Mouse (Mus musculus) limb, embryonic 14.5 days (tissue): ENCODE data around the gene Spout1. TPM values are rescaled to one million over a fixed set of nuclear protein-coding genes. Genes with fewer than 3 reads are reported as not detected.
"Not testable (repeated sequence)": the region's sequence is repeated elsewhere in the genome, so short reads cannot be mapped to it uniquely, and the experiment has no call there.

Source experiments
- ATAC-seq: fragments of 200-750 bp; cut with Nextera tagmentation; 2 replicates; pipeline ENCODE4 v1.8.0; 2017; ENCODE audit warnings: low read depth, moderate number of reproducible peaks, moderate TSS enrichment; ENCODE audit not compliant: low FRiP score
- DNase-seq: peaks from one replicate; pipeline ENCODE4 v3.0.0-alpha.2; 2015; ENCODE audit warnings: low spot score
- H3K27ac ChIP-seq: fragments of 300-500 bp; sonication (generic); replicated peaks from 2 replicates; pipeline ENCODE4 v1.5.1; 2014; ENCODE audit warnings: low read depth, mild to moderate bottlenecking, low read length, moderate library complexity, mixed read lengths
- H3K27me3 ChIP-seq: fragments of 300-500 bp; sonication (generic); 2 replicates; pipeline ENCODE4 v1.6.1; 2014; ENCODE audit warnings: low read length, mixed read lengths; ENCODE audit not compliant: control insufficient read depth, insufficient read depth
- H3K36me3 ChIP-seq: fragments of 300-500 bp; sonication (generic); 2 replicates; pipeline ENCODE4 v1.6.1; 2014; ENCODE audit warnings: mild to moderate bottlenecking, low read length, moderate library complexity, mixed read lengths; ENCODE audit not compliant: control insufficient read depth, insufficient read depth
- H3K4me1 ChIP-seq: fragments of 300-500 bp; sonication (generic); 2 replicates; pipeline ENCODE4 v1.6.1; 2014; ENCODE audit warnings: antibody characterized with exemption, low read length, mixed read lengths; ENCODE audit not compliant: control insufficient read depth, insufficient read depth
- H3K4me2 ChIP-seq: fragments of 300-500 bp; sonication (generic); replicated peaks from 2 replicates; pipeline ENCODE4 v1.6.1; 2014; ENCODE audit warnings: low read depth, mild to moderate bottlenecking, low read length, moderate library complexity; ENCODE audit not compliant: severe bottlenecking
- H3K4me3 ChIP-seq: fragments of 300-500 bp; sonication (generic); replicated peaks from 2 replicates; pipeline ENCODE4 v1.5.1; 2014; ENCODE audit warnings: low read length
- H3K9ac ChIP-seq: fragments of 300-500 bp; sonication (generic); 2 replicates; pipeline ENCODE4 v1.6.1; 2014; ENCODE audit warnings: mild to moderate bottlenecking, low read depth, low read length, moderate library complexity; ENCODE audit not compliant: severe bottlenecking
- H3K9me3 ChIP-seq: fragments of 300-500 bp; sonication (generic); 2 replicates; pipeline ENCODE4 v1.6.1; 2016; ENCODE audit warnings: low read length; ENCODE audit not compliant: control insufficient read depth
- POLR2A ChIP-seq: fragments of 200-500 bp; IDR thresholded peaks from 2 replicates; pipeline ENCODE4 v1.8.0; 2012; ENCODE audit warnings: inconsistent platforms, mild to moderate bottlenecking, moderate library complexity, borderline replicate concordance; ENCODE audit not compliant: insufficient read depth, insufficient read length; ENCODE audit errors: extremely low read depth
- WGBS: fragments of 180-500 bp; shearing (Covaris S2); extraction: QIAGEN DNeasy Blood & Tissue Kit; methylation state at CpG from one replicate; pipeline ENCODE4 v1.1.7; 2014; 5-methylcytosine and 5-hydroxymethylcytosine counted together
- polyA plus RNA-seq, 2 experiments: library from polyadenylated mRNA; depleted of rRNA in 1 of 2; stranded (reverse) in 1 of 2; unstranded in 1 of 2; fragments of >200 nt; fragmentation: Nextera tagmentation in 1 of 2; extraction: Ambion mirVana in 1 of 2; gene quantifications; 2 replicates each; pipeline versions ENCODE4 v1.2.1 to v1.2.3; 2012 to 2014

The Spout1 gene
- polyA plus RNA-seq, 2 experiments: 69.1 to 75.6 TPM

- no peak for ATAC-seq
- H3K27me3 ChIP-seq: no peaks in the 10 kb centered on the region
- H3K9me3 ChIP-seq: no peaks in the 10 kb centered on the region
- H3K4me2 ChIP-seq: no peak overlapping the region
- H3K27ac ChIP-seq: no peak overlapping the region
- H3K36me3 ChIP-seq: 0 out of 2 replicates have a peak, but pooled peaks cover 4% of the 10 kb centered on the region
- H3K4me1 ChIP-seq: no peaks in the 10 kb centered on the region
- no peak for DNase-seq
- no peak overlapping the region for H3K4me3 ChIP-seq
- no peak for TF ChIP-seq POLR2A
- H3K9ac ChIP-seq: no peak overlapping the region
- WGBS: 83% methylated on average over 12 of the region's 12 CpGs
Observed at GRCm38 (mm10) chr2:30191790-30192580, 13.7 kb upstream of the Spout1 start.

DNA sequence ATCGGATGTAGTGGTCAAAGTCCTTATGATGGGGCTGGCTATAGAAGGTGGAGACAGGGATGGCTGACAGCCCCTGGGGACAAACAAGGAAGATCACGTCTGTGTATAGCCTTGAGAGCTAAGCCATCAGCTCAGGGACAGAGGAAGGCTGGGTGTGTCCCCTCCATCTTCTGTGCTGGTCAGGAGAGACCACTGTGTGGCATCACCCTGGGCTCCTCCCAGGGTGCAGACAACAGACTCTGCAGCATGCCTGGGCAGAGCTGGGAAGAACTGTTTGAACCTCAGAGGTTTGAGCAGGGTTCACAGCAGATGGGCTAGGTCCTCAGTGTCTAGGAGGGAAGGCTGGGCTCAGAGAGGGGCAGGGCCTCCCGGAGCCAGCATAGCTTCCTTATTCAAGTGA lies 7.4 kb upstream of the Spout1 start:
- no peaks in the 10 kb centered on the region for H3K9me3 ChIP-seq
- H3K27ac ChIP-seq: no peak overlapping the region
- ATAC-seq (no peak), DNase-seq (no peak)
- 88% methylated on average over 3 of the region's 3 CpGs for WGBS
- H3K27me3 ChIP-seq: no peaks in the 10 kb centered on the region
- TF ChIP-seq POLR2A: no peak
- no peaks in the 10 kb centered on the region for H3K4me1 ChIP-seq
- peaks cover 4% of the 10 kb centered on the region; the same call in 1 of the 2 replicates for H3K36me3 ChIP-seq
- H3K4me2 ChIP-seq: no peak overlapping the region
- no peak overlapping the region for H3K9ac ChIP-seq
- no peak overlapping the region for H3K4me3 ChIP-seq

DNA sequence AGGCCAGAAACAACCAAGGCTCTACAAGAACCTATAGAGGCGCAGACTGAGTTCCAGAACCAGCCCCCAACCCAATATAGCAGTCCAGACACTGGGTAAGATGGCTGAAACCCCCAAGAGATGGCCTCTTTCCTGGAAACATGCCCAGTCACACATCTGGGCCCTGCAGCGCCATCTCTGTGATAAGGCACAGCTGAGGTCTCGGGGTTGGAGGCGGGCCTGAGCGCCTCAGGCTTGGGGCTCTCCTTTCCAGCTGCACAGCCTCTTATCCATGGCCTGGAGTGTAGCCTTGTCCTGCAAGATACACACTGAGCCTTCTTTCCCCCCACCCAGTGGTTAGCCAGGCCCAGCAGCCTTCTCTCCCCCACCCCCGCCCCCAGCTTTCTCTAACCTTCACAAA lies 7.0 kb upstream of the Spout1 start:
- Histone ChIP-seq H3K4me1 (no peaks in the 10 kb centered on the region), H3K27ac (no peak overlapping the region), H3K27me3 (no peaks in the 10 kb centered on the region), H3K9me3 (no peaks in the 10 kb centered on the region), H3K9ac (no peak overlapping the region), H3K4me3 (no peak overlapping the region), H3K4me2 (no peak overlapping the region), H3K36me3 (peaks cover 4% of the 10 kb centered on the region; the same call in 1 of the 2 replicates)
- DNase-seq (no peak), ATAC-seq (no peak)
- no peak for TF ChIP-seq POLR2A
- 84% methylated on average over 6 of the region's 6 CpGs for WGBS

GRCm38 (mm10) chr2:30183721-30184120 lies 5.5 kb upstream of the Spout1 start:
- no peaks in the 10 kb centered on the region; the same call in 1 of the 2 replicates for H3K36me3 ChIP-seq
- WGBS: 66% methylated on average over 3 of the region's 3 CpGs

DNA sequence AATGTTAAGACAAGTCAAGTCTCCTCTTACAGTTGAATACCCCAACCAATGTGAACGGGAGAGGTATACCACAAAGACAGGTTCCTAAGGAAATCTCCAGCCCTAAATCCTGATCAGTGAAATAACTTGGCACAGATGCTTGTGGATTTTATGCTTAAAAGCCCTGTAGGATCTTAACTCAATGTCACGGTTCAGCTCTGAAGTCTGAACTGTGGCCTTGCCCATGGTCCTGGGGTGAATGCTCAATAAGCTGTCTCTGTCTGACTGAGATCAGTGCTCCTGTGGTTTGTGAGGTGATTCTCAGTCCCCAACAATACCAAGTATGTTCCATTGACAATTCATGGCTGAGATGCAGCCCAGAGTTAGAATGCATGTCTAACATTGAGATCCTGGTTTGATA lies 4.2 kb upstream of the Spout1 start:
- no peak overlapping the region for H3K27ac ChIP-seq
- no peak overlapping the region for H3K4me2 ChIP-seq
- 86% methylated on average over 2 of the region's 2 CpGs for WGBS
- peaks cover 4% of the 10 kb centered on the region for H3K4me1 ChIP-seq
- H3K4me3 ChIP-seq: no peak overlapping the region
- no peaks in the 10 kb centered on the region for H3K9me3 ChIP-seq
- H3K27me3 ChIP-seq: no peaks in the 10 kb centered on the region
- TF ChIP-seq POLR2A: no peak
- ATAC-seq (no peak), DNase-seq (no peak)
- no peaks in the 10 kb centered on the region; the same call in 1 of the 2 replicates for H3K36me3 ChIP-seq
- H3K9ac ChIP-seq: no peak overlapping the region

More at GRCm38 (mm10) chr2:30183721-30184120, 5.5 kb upstream of the Spout1 start:
- ATAC-seq (no peak), DNase-seq (no peak)
- Histone ChIP-seq H3K4me3 (no peak overlapping the region), H3K27ac (no peak overlapping the region), H3K9me3 (no peaks in the 10 kb centered on the region), H3K4me2 (no peak overlapping the region), H3K4me1 (no peaks in the 10 kb centered on the region), H3K9ac (no peak overlapping the region), H3K27me3 (no peaks in the 10 kb centered on the region)
- TF ChIP-seq POLR2A: no peak

DNA sequence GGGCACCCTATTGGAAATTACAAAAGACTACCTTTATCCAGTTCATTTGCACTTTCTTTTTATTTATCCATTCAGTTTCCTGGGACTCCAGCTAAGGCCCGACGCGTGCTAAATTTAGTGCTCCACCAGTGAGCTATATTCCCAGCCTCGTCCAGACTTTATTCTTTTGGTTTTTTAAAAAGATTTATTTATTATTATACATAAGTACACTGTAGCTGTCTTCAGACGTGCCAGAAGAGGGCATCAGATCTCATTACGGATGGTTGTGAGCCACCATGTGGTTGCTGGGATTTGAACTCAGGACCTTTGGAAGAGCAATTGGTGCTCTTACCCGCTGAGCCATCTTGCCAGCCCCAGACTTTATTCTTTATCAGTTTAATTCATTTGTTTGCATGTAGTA lies 452 bp upstream of the Spout1 start:
- peak overlapping the region; percentile 75 for H3K4me2 ChIP-seq
- H3K36me3 ChIP-seq: peaks cover 29% of the 10 kb centered on the region
- DNase-seq, H3K9me3 ChIP-seq, H3K27me3 ChIP-seq, H3K9ac ChIP-seq, H3K4me1 ChIP-seq, H3K27ac ChIP-seq: not testable (repeated sequence)
- H3K4me3 ChIP-seq: peak overlapping the region; percentile 79
- peak; percentile 16; the same call in 1 of the 2 replicates for ATAC-seq
- WGBS: 65% methylated on average over 7 of the region's 7 CpGs
